Mouse (Mus musculus) liver, embryonic 14.5 days (tissue): ENCODE data around the gene Nt5c2. TPM values are rescaled to one million over a fixed set of nuclear protein-coding genes. Genes with fewer than 3 reads are reported as not detected.

Source experiments
- ATAC-seq: fragments of 200-750 bp; cut with Nextera tagmentation; 2 replicates; pipeline ENCODE4 v1.8.0; 2017; ENCODE audit warnings: moderate number of reproducible peaks, mild to moderate bottlenecking, moderate library complexity; ENCODE audit not compliant: insufficient read depth
- DNase-seq, 3 experiments: peaks; one replicate each; pipeline ENCODE4 v3.0.0-alpha.2; 2012 to 2013; ENCODE audit warnings: low read depth in 3 of 3, low spot score in 3 of 3
- H3K27ac ChIP-seq: fragments of 300-500 bp; sonication (generic); 2 replicates; pipeline ENCODE4 v1.5.1; 2014; ENCODE audit warnings: moderate library complexity, mild to moderate bottlenecking, control low read depth, inconsistent platforms
- H3K27me3 ChIP-seq: fragments of 300-500 bp; sonication (generic); 2 replicates; pipeline ENCODE4 v1.6.1; 2014; ENCODE audit warnings: mild to moderate bottlenecking, low read length, moderate library complexity; ENCODE audit not compliant: control insufficient read depth, insufficient read depth
- H3K36me3 ChIP-seq: fragments of 300-500 bp; sonication (generic); replicated peaks from 2 replicates; pipeline ENCODE4 v1.6.1; 2014; ENCODE audit warnings: low read depth; ENCODE audit not compliant: control insufficient read depth, insufficient read depth
- H3K4me1 ChIP-seq, 2 experiments: fragments of 200-500 bp in 1 of 2; fragments of 300-500 bp in 1 of 2; sonication (generic) in 1 of 2; replicated peaks; 2 replicates each; pipeline ENCODE4 v1.6.1; 2012 to 2014; ENCODE audit warnings: antibody characterized with exemption in 1 of 2, inconsistent platforms in 1 of 2, low read length in 1 of 2; ENCODE audit not compliant: control insufficient read depth in 2 of 2, insufficient read depth in 2 of 2
- H3K4me2 ChIP-seq: fragments of 300-500 bp; sonication (generic); 2 replicates; pipeline ENCODE4 v1.6.1; 2014; ENCODE audit warnings: low read depth, mild to moderate bottlenecking, control low read depth, moderate library complexity
- H3K4me3 ChIP-seq, 2 experiments: fragments of 200-500 bp in 1 of 2; fragments of 300-500 bp in 1 of 2; sonication (generic) in 1 of 2; 2 replicates each; pipeline ENCODE4 v1.5.1; 2012 to 2014; ENCODE audit warnings: low read depth in 2 of 2, low read length in 2 of 2, mild to moderate bottlenecking in 2 of 2, control low read depth in 1 of 2, inconsistent platforms in 1 of 2, moderate library complexity in 1 of 2; ENCODE audit not compliant: insufficient read depth in 1 of 2
- H3K9ac ChIP-seq: fragments of 300-500 bp; sonication (generic); replicated peaks from 2 replicates; pipeline ENCODE4 v1.6.1; 2014; ENCODE audit warnings: mild to moderate bottlenecking, control low read depth, moderate library complexity
- H3K9me3 ChIP-seq: fragments of 300-500 bp; sonication (generic); 2 replicates; pipeline ENCODE4 v1.6.1; 2016; ENCODE audit warnings: low read length, mixed read lengths; ENCODE audit not compliant: control insufficient read depth
- CTCF ChIP-seq: IDR thresholded peaks from 2 replicates; pipeline ENCODE4 v1.5.1; 2016; ENCODE audit warnings: antibody characterized with exemption, low read depth, control low read depth
- EP300 ChIP-seq: IDR thresholded peaks from 2 replicates; pipeline ENCODE4 v1.6.1; 2016; ENCODE audit warnings: antibody characterized with exemption, low read depth
- WGBS: fragments of 180-500 bp; shearing (Covaris S2); extraction: QIAGEN DNeasy Blood & Tissue Kit; methylation state at CpG from one replicate; pipeline ENCODE4 v1.1.7; 2014; ENCODE audit not compliant: insufficient replicate concordance; 5-methylcytosine and 5-hydroxymethylcytosine counted together
- polyA plus RNA-seq, 2 experiments: library from polyadenylated mRNA; depleted of rRNA in 1 of 2; stranded (reverse) in 1 of 2; unstranded in 1 of 2; fragments of >200 nt; fragmentation: Nextera tagmentation in 1 of 2; extraction: Ambion mirVana in 1 of 2; gene quantifications; 2 replicates each; pipeline versions ENCODE4 v1.2.1 to v1.2.3; 2012 to 2014

Nt5c2 gene
- polyA plus RNA-seq, 2 experiments = 14.9 to 45.0 TPM

- DNase-seq (peak in 2 of 3 experiments; percentile 51 to 52), ATAC-seq (peak; percentile 36; the same call in 1 of the 2 replicates)
- TF ChIP-seq EP300 (no peak), CTCF (peak; percentile 32; the same call in 1 of the 2 replicates)
- peaks cover 38 to 47% of the 10 kb centered on the region in 2 experiments for H3K4me1 ChIP-seq
- H3K27ac ChIP-seq = peak overlapping the region; percentile 10
- peak overlapping the region; percentile 54 for H3K4me2 ChIP-seq
- no peaks in the 10 kb centered on the region for H3K9me3 ChIP-seq
- 17% methylated on average over 17 of the region's 17 CpGs for WGBS
- peak overlapping the region; percentile 18; the same call in 1 of the 2 replicates for H3K9ac ChIP-seq
- H3K27me3 ChIP-seq = no peaks in the 10 kb centered on the region
- no peaks in the 10 kb centered on the region for H3K36me3 ChIP-seq
- H3K4me3 ChIP-seq = no peak overlapping the region
Measured at GRCm38 (mm10) chr19:46863236-46863927, 151.6 kb downstream of the Nt5c2 start.

GRCm38 (mm10) chr19:46862556-46862955, 152.4 kb downstream of the Nt5c2 start:
- Histone ChIP-seq H3K27ac (peak overlapping the region; percentile 23), H3K27me3 (no peaks in the 10 kb centered on the region), H3K36me3 (no peaks in the 10 kb centered on the region), H3K9me3 (no peaks in the 10 kb centered on the region), H3K4me2 (peak overlapping the region; percentile 54; the same call in 1 of the 2 replicates), H3K4me3 (no peak overlapping the region), H3K4me1 (peaks cover 38 to 47% of the 10 kb centered on the region in 2 experiments), H3K9ac (peak overlapping the region; percentile 14; the same call in 1 of the 2 replicates)
- no peak for DNase-seq
- ATAC-seq = no peak
- WGBS = 16% methylated on average over 3 of the region's 3 CpGs
- no peak for TF ChIP-seq CTCF
- no peak for TF ChIP-seq EP300

DNA sequence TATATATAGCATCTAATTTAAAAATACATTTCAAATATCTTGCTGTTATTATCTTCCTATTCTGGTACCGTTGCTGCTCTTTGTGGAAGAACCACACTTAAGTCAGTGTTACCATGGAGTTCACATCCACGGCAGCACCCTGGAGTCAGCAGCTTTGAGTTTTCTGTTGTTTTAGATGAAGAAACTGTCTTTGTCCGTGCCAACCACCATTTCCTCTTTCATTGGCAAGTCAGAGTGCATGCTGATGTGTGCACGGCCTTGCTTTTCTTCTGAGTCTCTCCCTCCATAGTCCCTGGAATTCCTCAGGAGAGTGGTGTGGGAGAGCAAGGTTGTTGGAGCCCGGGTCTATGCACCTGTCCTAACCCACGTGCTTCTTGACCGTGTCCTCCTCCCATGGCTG, 156.8 kb downstream of the Nt5c2 start:
- no peaks in the 10 kb centered on the region for H3K9me3 ChIP-seq
- H3K36me3 ChIP-seq = no peaks in the 10 kb centered on the region
- no peaks in the 10 kb centered on the region for H3K27me3 ChIP-seq
- H3K4me3 ChIP-seq = no peak overlapping the region
- WGBS = 67% methylated on average over 7 of the region's 7 CpGs
- peaks cover 14 to 40% of the 10 kb centered on the region in 2 experiments for H3K4me1 ChIP-seq
- TF ChIP-seq EP300 = no peak
- TF ChIP-seq CTCF = no peak
- H3K9ac ChIP-seq = no peak overlapping the region
- H3K27ac ChIP-seq = no peak overlapping the region
- DNase-seq = no peak
- ATAC-seq = no peak
- H3K4me2 ChIP-seq = no peak overlapping the region

GRCm38 (mm10) chr19:46857277-46857989, 157.5 kb downstream of the Nt5c2 start:
- Histone ChIP-seq H3K27me3 (no peaks in the 10 kb centered on the region), H3K9ac (no peak overlapping the region), H3K36me3 (no peaks in the 10 kb centered on the region), H3K4me1 (peaks cover 7 to 32% of the 10 kb centered on the region in 2 experiments), H3K4me2 (no peak overlapping the region), H3K4me3 (no peak overlapping the region), H3K27ac (no peak overlapping the region), H3K9me3 (no peaks in the 10 kb centered on the region)
- 59% methylated on average over 9 of the region's 9 CpGs for WGBS
- TF ChIP-seq EP300 = no peak
- peak; percentile 78 for TF ChIP-seq CTCF
- no peak for DNase-seq
- ATAC-seq = peak; percentile 64

GRCm38 (mm10) chr19:46856780-46857179, 158.2 kb downstream of the Nt5c2 start:
- Histone ChIP-seq H3K27me3 (no peaks in the 10 kb centered on the region), H3K4me1 (peaks cover under 1 to 26% of the 10 kb centered on the region in 2 experiments; a peak in 3 of 4 replicates), H3K27ac (no peak overlapping the region), H3K36me3 (no peaks in the 10 kb centered on the region), H3K9me3 (no peaks in the 10 kb centered on the region), H3K9ac (no peak overlapping the region), H3K4me2 (no peak overlapping the region), H3K4me3 (no peak overlapping the region)
- DNase-seq = no peak
- TF ChIP-seq CTCF = no peak
- no peak for TF ChIP-seq EP300
- 31% methylated on average over 10 of the region's 10 CpGs for WGBS
- no peak for ATAC-seq
